Comparison of ENCODE assay signal across 22 mouse cellular contexts in the genomic region with DNA sequence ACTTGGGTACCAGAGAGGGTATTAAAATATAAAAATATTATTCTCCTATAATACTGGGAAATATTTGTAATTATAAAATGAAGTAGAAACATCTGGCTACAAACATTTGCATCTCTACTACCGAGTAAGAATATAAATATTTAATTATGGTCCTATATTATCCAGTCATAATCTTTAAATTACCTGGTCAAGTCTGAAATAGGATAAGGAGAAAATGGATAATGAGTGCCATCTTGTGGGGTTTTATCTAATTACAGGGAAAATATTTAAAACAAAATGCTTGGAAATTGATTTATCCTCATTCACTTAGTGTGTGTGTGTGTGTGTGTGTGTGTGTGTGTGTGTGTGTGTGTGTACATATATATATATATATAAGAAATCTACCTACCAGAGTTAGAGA. TPM values are rescaled to one million over a fixed set of nuclear protein-coding genes. Genes with fewer than 3 reads are reported as not detected.
A peak's percentile ranks its signal among the peaks of the same experiment; 100 is the strongest.
DNase-seq lines count a peak whose midpoint lies in the region; ATAC-seq and TF ChIP-seq lines count a peak whose summit lies in the region.
"Had no signal": no experiment of that assay in that cellular context is flagged by ENCODE, and none has a peak within 500 bp of the region (broad histone marks: within the 10 kb centered on the region; RNA-seq: fewer than 3 reads in every experiment).

No protein-coding gene starts in this region.

- H3K9me3 ChIP-seq in forebrain, postnatal 0 days (ENCODE audit: low read length), result no peaks in the 10 kb centered on the region
- H3K9me3 ChIP-seq in forebrain, embryonic 15.5 days, result no peaks in the 10 kb centered on the region
- H3K9me3 ChIP-seq: heart, embryonic 12.5 days; kidney, embryonic 15.5 days; limb, embryonic 12.5 days; liver, embryonic 15.5 days had no signal

- H3K4me3 ChIP-seq in forebrain, postnatal 0 days (ENCODE audit: low read depth, low read length), result no peak overlapping the region
- no peak overlapping the region for H3K4me3 ChIP-seq in forebrain, embryonic 15.5 days
- no peak overlapping the region for H3K4me3 ChIP-seq in layer of hippocampus, adult 2 months
- H3K4me3 ChIP-seq: heart, embryonic 12.5 days; kidney, embryonic 15.5 days; limb, embryonic 12.5 days; liver, embryonic 15.5 days; myocyte had no signal

- no peaks in the 10 kb centered on the region for H3K27me3 ChIP-seq in forebrain, postnatal 0 days (ENCODE audit: insufficient read depth, low read length)
- no peaks in the 10 kb centered on the region for H3K27me3 ChIP-seq in forebrain, embryonic 15.5 days
- H3K27me3 ChIP-seq: heart, embryonic 12.5 days; kidney, embryonic 15.5 days; limb, embryonic 12.5 days had no signal

- peak; percentile 35 for DNase-seq in forebrain, postnatal 0 days
- DNase-seq in layer of hippocampus, adult 2 months (ENCODE audit: low spot score in 2 of 2), result no peak
- DNase-seq in layer of hippocampus, adult 18-20 months (ENCODE audit: low spot score in 2 of 2), result no peak
- DNase-seq in 3T3-L1 (ENCODE audit: low read depth, low spot score), result peak; percentile 40
- peak; percentile 11 for DNase-seq in MN1 (ENCODE audit: low spot score)
- no peak for DNase-seq in urinary bladder, adult 2 months (ENCODE audit: low spot score)
- DNase-seq in adrenal gland, adult 18-20 months (ENCODE audit: low spot score in 2 of 2), result no peak
- DNase-seq: adrenal gland, adult 8-10 months; cerebellum, adult 9-11 months; gastrocnemius, postnatal 36 days; heart, postnatal 4 days; lung, postnatal 10 days; thymus, adult 18-20 months had no signal

- TF ChIP-seq CTCF in forebrain, postnatal 0 days (IDR thresholded peaks at IDR 0.05; ENCODE audit: low read depth), result peak; percentile 39
- TF ChIP-seq CTCF in layer of hippocampus, adult 2 months (conservative IDR thresholded peaks at IDR 0.05), result peak; percentile 67

- no peaks in the 10 kb centered on the region for H3K36me3 ChIP-seq in forebrain, postnatal 0 days (ENCODE audit: insufficient read depth)
- no peaks in the 10 kb centered on the region for H3K36me3 ChIP-seq in forebrain, embryonic 15.5 days
- H3K36me3 ChIP-seq: heart, embryonic 12.5 days; kidney, embryonic 15.5 days; limb, embryonic 12.5 days; liver, embryonic 15.5 days had no signal

- no peak for ATAC-seq in forebrain, postnatal 0 days
- no peak for ATAC-seq in forebrain, embryonic 15.5 days (replicated peaks)

- no peak overlapping the region for H3K27ac ChIP-seq in forebrain, postnatal 0 days (ENCODE audit: low read depth, low read length)
- no peak overlapping the region for H3K27ac ChIP-seq in forebrain, embryonic 15.5 days (replicated peaks)
- no peak overlapping the region for H3K27ac ChIP-seq in layer of hippocampus, adult 2 months
- H3K27ac ChIP-seq: kidney, embryonic 15.5 days; limb, embryonic 12.5 days; liver, embryonic 15.5 days had no signal

- WGBS in forebrain, postnatal 0 days, result 42% methylated on average over 1 of the region's 1 CpGs
- 40% methylated on average over 1 of the region's 1 CpGs for WGBS in forebrain, embryonic 15.5 days

- no peak overlapping the region for H3K9ac ChIP-seq in forebrain, postnatal 0 days
- H3K9ac ChIP-seq in forebrain, embryonic 15.5 days (replicated peaks), result no peak overlapping the region
- H3K9ac ChIP-seq: heart, embryonic 12.5 days; kidney, embryonic 15.5 days; limb, embryonic 12.5 days; liver, embryonic 15.5 days had no signal

- no peaks in the 10 kb centered on the region for H3K4me1 ChIP-seq in forebrain, postnatal 0 days (ENCODE audit: insufficient read depth)
- no peaks in the 10 kb centered on the region for H3K4me1 ChIP-seq in forebrain, embryonic 15.5 days
- H3K4me1 ChIP-seq: heart, embryonic 12.5 days; kidney, embryonic 15.5 days; limb, embryonic 12.5 days; liver, embryonic 15.5 days had no signal

- no peak overlapping the region for H3K4me2 ChIP-seq in forebrain, postnatal 0 days (ENCODE audit: low read depth)
- H3K4me2 ChIP-seq in forebrain, embryonic 15.5 days (replicated peaks), result no peak overlapping the region
- H3K4me2 ChIP-seq: heart, embryonic 12.5 days; kidney, embryonic 15.5 days; limb, embryonic 12.5 days; liver, embryonic 15.5 days had no signal

RNA-seq across cellular contexts. Expression of a gene that starts 19.0 kb away (rescaled TPM):
- 0.54 and 0.57 TPM in 2 replicates for total RNA-seq in forebrain, postnatal 0 days (2014; rRNA removed)
- 0.16 and 0.34 TPM in 2 replicates for polyA plus RNA-seq in forebrain, postnatal 0 days (2015; fragmentation: Nextera tagmentation; extraction: Ambion mirVana)
- 0.05 and 0.22 TPM in 2 replicates for polyA plus RNA-seq in forebrain, embryonic 15.5 days (2015; fragmentation: Nextera tagmentation; extraction: Ambion mirVana)
- total RNA-seq in layer of hippocampus, adult 2 months (2021), result under 1 TPM; 0.15 to 0.33 TPM
- under 1 TPM; 0.15 to 0.20 TPM for total RNA-seq in layer of hippocampus, adult 18-20 months (2021)
- polyA plus RNA-seq in urinary bladder, adult 2 months (2012; rRNA removed), result 9.4 and 13.0 TPM in 2 replicates
- not detected for total RNA-seq in adrenal gland, adult 18-20 months (2021)
- total RNA-seq: adrenal gland, adult 8-10 months; gastrocnemius, postnatal 36 days; megakaryocyte-erythroid progenitor cell, adult 5-6 weeks; neutrophil, adult 5-6 weeks had no signal
- polyA plus RNA-seq: C2C12; liver, embryonic 15.5 days; myocyte had no signal

RNA-seq across cellular contexts. Expression of a gene that starts 33.1 kb away (rescaled TPM):
- total RNA-seq in forebrain, postnatal 0 days (2014; rRNA removed), result 6.9 and 7.6 TPM in 2 replicates
- 1.7 and 2.1 TPM in 2 replicates for polyA plus RNA-seq in forebrain, postnatal 0 days (2015; fragmentation: Nextera tagmentation; extraction: Ambion mirVana)
- polyA plus RNA-seq in forebrain, embryonic 15.5 days (2015; fragmentation: Nextera tagmentation; extraction: Ambion mirVana), result 1.2 and 1.3 TPM in 2 replicates
- 100 to 1,000 TPM; 113 to 115 TPM for total RNA-seq in layer of hippocampus, adult 2 months (2021)
- 100 to 1,000 TPM; 116 TPM for total RNA-seq in layer of hippocampus, adult 18-20 months (2021)
- 2.6 and 2.8 TPM in 2 replicates for polyA plus RNA-seq in urinary bladder, adult 2 months (2012; rRNA removed)
- total RNA-seq in adrenal gland, adult 18-20 months (2021), result under 1 TPM; 0.29 to 0.33 TPM
- total RNA-seq: gastrocnemius, postnatal 36 days; neutrophil, adult 5-6 weeks had no signal
- polyA plus RNA-seq: C2C12, myocyte had no signal

Comparison
In these comparisons a context has a peak if more than half of its experiments do, and no peak if none do; other contexts are left out.
1. DNase-seq: peak in forebrain, postnatal 0 days (single experiment), 3T3-L1 (single experiment) and MN1 (single experiment); none in layer of hippocampus, adult 2 months (0 of 2), layer of hippocampus, adult 18-20 months (0 of 2), urinary bladder, adult 2 months (single experiment) and adrenal gland, adult 18-20 months (0 of 2).
2. RNA of a gene that starts 33.1 kb away (total RNA-seq): 116 TPM in layer of hippocampus, adult 18-20 months and 113 to 115 TPM in layer of hippocampus, adult 2 months; 6.9 to 7.6 TPM in forebrain, postnatal 0 days and 0.29 to 0.33 TPM in adrenal gland, adult 18-20 months; every median in the first group is over 10 times any median in the second.